Mouse (Mus musculus) kidney, embryonic 16.5 days (tissue): ENCODE results near the gene Zfhx3. TPM values are rescaled to one million over a fixed set of nuclear protein-coding genes. Genes with fewer than 3 reads are reported as not detected.

ENCODE experiments used
- ATAC-seq: fragments of 200-750 bp; cut with Nextera tagmentation; 2 replicates; pipeline ENCODE4 v1.8.0; 2017; ENCODE audit warnings: moderate TSS enrichment; ENCODE audit not compliant: low FRiP score, low TSS enrichment
- H3K27ac ChIP-seq: fragments of 300-500 bp; sonication (generic); 2 replicates; pipeline ENCODE4 v1.5.1; 2014; ENCODE audit warnings: low read length
- H3K27me3 ChIP-seq: fragments of 300-500 bp; sonication (generic); 2 replicates; pipeline ENCODE4 v1.6.1; 2014; ENCODE audit warnings: low read length, control low read depth, mixed read lengths; ENCODE audit not compliant: insufficient read depth
- H3K36me3 ChIP-seq: fragments of 300-500 bp; sonication (generic); 2 replicates; pipeline ENCODE4 v1.6.1; 2014; ENCODE audit warnings: low read length, control low read depth, mixed read lengths; ENCODE audit not compliant: insufficient read depth
- H3K4me1 ChIP-seq: fragments of 300-500 bp; sonication (generic); 2 replicates; pipeline ENCODE4 v1.6.1; 2014; ENCODE audit warnings: low read length, control low read depth, mixed read lengths; ENCODE audit not compliant: insufficient read depth
- H3K4me2 ChIP-seq: fragments of 300-500 bp; sonication (generic); replicated peaks from 2 replicates; pipeline ENCODE4 v1.6.1; 2014; ENCODE audit warnings: low read depth, low read length
- H3K4me3 ChIP-seq: fragments of 300-500 bp; sonication (generic); 2 replicates; pipeline ENCODE4 v1.5.1; 2014; ENCODE audit warnings: mild to moderate bottlenecking, low read length
- H3K9ac ChIP-seq: fragments of 300-500 bp; sonication (generic); replicated peaks from 2 replicates; pipeline ENCODE4 v1.6.1; 2014; ENCODE audit warnings: low read length
- H3K9me3 ChIP-seq: fragments of 300-500 bp; sonication (generic); 2 replicates; pipeline ENCODE4 v1.6.1; 2016; ENCODE audit warnings: low read length, control low read depth
- WGBS: fragments of 180-500 bp; shearing (Covaris S2); extraction: QIAGEN DNeasy Blood & Tissue Kit; methylation state at CpG from one replicate; pipeline ENCODE4 v1.1.7; 2014; 5-methylcytosine and 5-hydroxymethylcytosine counted together
- polyA plus RNA-seq: library from polyadenylated mRNA; unstranded; fragments of >200 nt; fragmentation: Nextera tagmentation; extraction: Ambion mirVana; gene quantifications from 2 replicates; pipeline ENCODE4 v1.2.1, GENCODE M21; 2015

Zfhx3 gene
- polyA plus RNA-seq, 1 experiment from 2014 or later, result 6.6 TPM

- H3K4me2 ChIP-seq, result no peak overlapping the region
- no peak overlapping the region for H3K27ac ChIP-seq
- no peak for ATAC-seq
- H3K9ac ChIP-seq, result no peak overlapping the region
- no peak overlapping the region for H3K4me3 ChIP-seq
- no peaks in the 10 kb centered on the region; the same call in 1 of the 2 replicates for H3K9me3 ChIP-seq
- no peaks in the 10 kb centered on the region for H3K27me3 ChIP-seq
- no peaks in the 10 kb centered on the region for H3K36me3 ChIP-seq
- H3K4me1 ChIP-seq, result no peaks in the 10 kb centered on the region
- 60% methylated on average over 9 of the region's 9 CpGs for WGBS
These were observed 641.6 kb downstream of the Zfhx3 start for GRCm38 (mm10) chr8:108583867-108584661.

- WGBS, result 79% methylated on average over 4 of the region's 4 CpGs
- H3K36me3 ChIP-seq, result no peaks in the 10 kb centered on the region
- no peak overlapping the region for H3K27ac ChIP-seq
- H3K9ac ChIP-seq, result no peak overlapping the region
- no peak overlapping the region for H3K4me2 ChIP-seq
- H3K4me3 ChIP-seq, result no peak overlapping the region
- no peaks in the 10 kb centered on the region for H3K27me3 ChIP-seq
- no peaks in the 10 kb centered on the region; the same call in 1 of the 2 replicates for H3K9me3 ChIP-seq
- H3K4me1 ChIP-seq, result no peaks in the 10 kb centered on the region
- no peak for ATAC-seq
These were observed 642.2 kb downstream of the Zfhx3 start for GRCm38 (mm10) chr8:108584662-108584978.

DNA sequence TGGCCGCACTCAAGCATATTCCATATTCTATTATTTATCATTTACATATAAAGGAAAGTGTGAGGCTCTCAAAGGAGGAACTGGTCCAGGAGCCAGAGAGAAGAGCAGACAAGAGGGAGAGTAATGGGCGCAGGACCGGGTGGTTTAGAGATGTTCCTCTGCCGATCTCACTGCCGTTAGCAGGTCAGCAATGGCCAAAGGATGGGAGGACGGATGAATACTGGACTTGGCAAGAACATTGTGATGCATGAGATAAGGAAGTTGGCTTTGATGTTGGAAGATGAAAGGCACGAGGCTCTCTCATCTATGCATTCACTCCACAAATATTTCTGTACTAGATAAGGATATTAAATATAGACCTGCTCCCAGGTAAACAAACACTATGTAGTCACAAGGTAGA, 648.6 kb downstream of the Zfhx3 start:
- Histone ChIP-seq H3K4me3 (no peak overlapping the region), H3K4me2 (no peak overlapping the region), H3K9ac (no peak overlapping the region), H3K4me1 (peaks cover 26% of the 10 kb centered on the region), H3K27me3 (no peaks in the 10 kb centered on the region), H3K9me3 (no peaks in the 10 kb centered on the region; the same call in 1 of the 2 replicates), H3K27ac (no peak overlapping the region), H3K36me3 (no peaks in the 10 kb centered on the region)
- no peak for ATAC-seq
- 79% methylated on average over 7 of the region's 7 CpGs for WGBS

DNA sequence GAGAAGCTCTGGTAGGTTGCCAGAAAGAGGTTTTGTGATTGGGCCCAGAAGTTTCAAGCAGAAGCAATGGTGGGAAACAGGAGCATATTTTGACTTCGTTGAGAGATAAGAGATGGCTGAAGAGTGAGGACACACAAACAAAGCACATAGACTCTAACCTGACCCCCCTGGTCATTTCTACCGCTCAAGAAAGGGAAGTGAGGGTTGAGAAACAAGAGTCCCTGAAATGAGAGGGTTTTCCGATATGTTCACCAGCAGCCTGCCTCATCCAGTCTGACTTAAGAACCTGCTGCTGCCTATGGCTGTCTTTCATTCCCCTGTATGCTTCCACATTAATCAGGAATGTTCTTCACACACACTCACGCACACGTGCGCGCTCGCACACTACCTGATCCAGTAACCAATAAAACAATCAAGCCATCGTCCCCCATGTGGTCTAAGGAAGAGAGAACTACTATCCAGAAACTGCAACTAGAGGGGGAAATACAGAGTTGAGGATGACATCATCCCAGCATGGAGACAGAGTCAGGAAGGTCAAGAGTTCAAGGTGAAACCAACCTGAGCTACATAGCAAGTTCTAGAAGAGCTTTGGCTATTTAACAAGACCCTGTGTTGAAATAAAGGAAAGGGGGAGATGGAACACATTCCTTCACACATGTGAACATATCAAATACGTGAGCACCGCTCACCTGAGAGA, 649.7 kb downstream of the Zfhx3 start:
- no peaks in the 10 kb centered on the region for H3K36me3 ChIP-seq
- no peaks in the 10 kb centered on the region for H3K27me3 ChIP-seq
- WGBS, result 91% methylated on average over 11 of the region's 11 CpGs
- peaks cover 26% of the 10 kb centered on the region for H3K4me1 ChIP-seq
- no peaks in the 10 kb centered on the region for H3K9me3 ChIP-seq
- H3K9ac ChIP-seq, result no peak overlapping the region
- H3K27ac ChIP-seq, result no peak overlapping the region
- H3K4me2 ChIP-seq, result no peak overlapping the region
- no peak for ATAC-seq
- H3K4me3 ChIP-seq, result no peak overlapping the region

DNA sequence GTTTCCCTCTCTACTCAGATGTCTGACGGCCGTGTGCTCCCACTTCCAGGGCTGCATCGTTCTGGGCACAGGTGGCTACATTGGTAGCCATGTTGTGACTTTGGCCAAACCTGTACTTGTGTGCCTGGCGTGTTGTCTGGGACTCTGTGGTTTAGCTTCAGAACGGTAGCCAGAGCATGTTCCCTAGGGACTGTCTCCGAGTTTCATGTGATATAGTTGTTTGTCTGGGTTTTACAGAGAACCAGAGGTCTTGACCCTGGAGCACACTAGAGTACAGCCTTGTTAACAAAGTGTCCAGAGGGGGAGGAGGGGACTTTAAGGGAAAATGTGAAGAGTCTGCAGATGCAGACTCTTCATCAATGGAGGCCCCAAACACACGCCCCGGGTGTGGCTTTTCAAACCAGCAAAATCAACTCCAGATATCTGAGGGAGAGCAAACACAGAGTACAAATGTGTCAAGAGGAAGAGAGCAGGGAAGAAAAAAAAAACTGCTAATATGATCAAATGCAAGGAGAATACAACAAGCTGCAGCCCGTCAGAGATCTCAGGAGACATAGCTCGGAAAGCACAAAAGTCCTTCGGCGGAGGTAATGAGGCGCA, 650.6 kb downstream of the Zfhx3 start:
- Histone ChIP-seq H3K4me1 (peaks cover 26% of the 10 kb centered on the region), H3K9ac (no peak overlapping the region), H3K27ac (peak overlapping the region; percentile 45; the same call in 1 of the 2 replicates), H3K4me3 (no peak overlapping the region), H3K27me3 (no peaks in the 10 kb centered on the region), H3K36me3 (no peaks in the 10 kb centered on the region), H3K9me3 (no peaks in the 10 kb centered on the region), H3K4me2 (no peak overlapping the region)
- ATAC-seq, result no peak
- WGBS, result 33% methylated on average over 13 of the region's 13 CpGs

DNA sequence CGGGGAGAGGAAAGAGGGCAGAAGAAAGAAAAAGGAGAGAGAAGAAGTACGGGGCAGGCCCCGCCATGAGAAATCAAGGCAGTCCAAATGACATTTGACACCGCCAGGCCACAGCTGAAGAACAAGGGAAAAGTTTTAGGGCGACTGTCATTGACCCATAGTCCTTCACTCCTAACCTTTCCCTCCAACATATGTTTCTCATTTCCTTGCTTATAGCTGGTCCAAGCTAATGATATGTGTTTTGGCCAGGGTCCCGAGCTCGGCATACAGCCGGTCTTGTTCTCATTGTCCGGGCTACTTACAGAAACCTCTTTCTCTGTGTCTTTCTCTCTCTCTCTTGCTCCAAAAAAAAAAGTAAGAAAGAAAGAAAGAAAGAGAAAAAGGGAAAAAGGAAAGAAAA, 651.4 kb downstream of the Zfhx3 start:
- no peaks in the 10 kb centered on the region for H3K27me3 ChIP-seq
- H3K4me1 ChIP-seq, result peaks cover 26% of the 10 kb centered on the region
- no peak overlapping the region for H3K9ac ChIP-seq
- peak overlapping the region; percentile 72; the same call in 1 of the 2 replicates for H3K27ac ChIP-seq
- H3K4me3 ChIP-seq, result no peak overlapping the region
- H3K4me2 ChIP-seq, result peak overlapping the region; percentile 11; the same call in 1 of the 2 replicates
- 23% methylated on average over 9 of the region's 9 CpGs for WGBS
- ATAC-seq, result peak; percentile 69; the same call in 1 of the 2 replicates
- H3K9me3 ChIP-seq, result no peaks in the 10 kb centered on the region
- H3K36me3 ChIP-seq, result no peaks in the 10 kb centered on the region

DNA sequence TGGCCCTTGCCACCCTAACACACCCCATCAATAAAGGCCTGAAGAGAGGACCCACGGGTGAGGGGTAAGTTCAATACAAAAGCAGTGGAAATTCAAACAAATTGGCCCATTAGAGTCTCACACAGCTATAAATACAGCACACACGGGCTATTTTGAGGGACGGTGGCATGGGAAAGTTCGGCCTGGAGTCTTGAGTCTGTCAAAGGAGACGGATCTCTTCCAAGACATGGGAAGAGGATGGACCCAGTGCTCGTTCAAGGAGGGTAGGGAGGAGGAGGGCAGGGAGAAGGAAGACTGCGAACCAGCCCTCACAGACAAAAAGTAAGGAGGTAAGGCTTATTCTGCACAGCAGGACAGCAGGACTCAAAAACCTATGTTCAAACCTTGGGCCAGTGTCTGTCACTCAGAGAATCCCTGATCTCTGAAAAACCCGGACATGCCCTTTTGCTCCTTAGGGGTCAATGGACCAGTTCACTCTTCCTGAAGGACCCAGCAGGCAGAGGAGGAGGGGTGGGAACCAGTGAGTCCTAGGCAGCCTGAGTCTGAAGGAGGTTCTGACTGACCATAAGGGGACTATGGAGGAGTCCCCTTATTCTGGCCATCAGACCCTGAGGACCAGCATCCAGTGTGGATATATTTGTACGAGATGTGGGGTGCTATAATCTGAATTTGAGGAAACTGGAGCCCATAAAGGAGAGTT, 652.1 kb downstream of the Zfhx3 start:
- no peak overlapping the region for H3K9ac ChIP-seq
- no peaks in the 10 kb centered on the region for H3K36me3 ChIP-seq
- H3K27ac ChIP-seq, result peak overlapping the region; percentile 72
- no peak for ATAC-seq
- no peaks in the 10 kb centered on the region for H3K27me3 ChIP-seq
- H3K4me1 ChIP-seq, result peaks cover 31% of the 10 kb centered on the region
- H3K4me3 ChIP-seq, result no peak overlapping the region
- 46% methylated on average over 9 of the region's 9 CpGs for WGBS
- H3K4me2 ChIP-seq, result peak overlapping the region; percentile 11; the same call in 1 of the 2 replicates
- H3K9me3 ChIP-seq, result no peaks in the 10 kb centered on the region

DNA sequence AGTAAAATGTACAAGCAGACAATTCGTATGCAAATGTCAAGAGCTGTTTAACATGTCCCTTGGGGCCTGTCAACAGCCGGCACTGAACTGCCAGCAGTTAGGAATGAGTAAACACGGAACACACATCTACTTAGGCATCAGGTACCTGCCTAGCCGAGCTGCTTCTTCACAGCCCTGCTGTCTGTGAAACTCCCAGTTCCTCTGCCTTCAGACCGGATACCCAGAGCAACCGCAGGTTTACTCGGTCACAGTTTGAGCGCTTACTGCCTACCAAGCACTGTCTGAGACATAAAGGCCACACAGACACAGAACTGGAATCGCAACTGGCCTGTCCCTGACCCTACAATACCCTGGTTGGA, 652.6 kb downstream of the Zfhx3 start:
- no peaks in the 10 kb centered on the region for H3K36me3 ChIP-seq
- no peak overlapping the region for H3K4me2 ChIP-seq
- no peaks in the 10 kb centered on the region for H3K9me3 ChIP-seq
- H3K4me3 ChIP-seq, result no peak overlapping the region
- H3K9ac ChIP-seq, result no peak overlapping the region
- H3K4me1 ChIP-seq, result peaks cover 31% of the 10 kb centered on the region
- 53% methylated on average over 9 of the region's 9 CpGs for whole genome bisulfite sequencing
- no peak for ATAC-seq
- no peaks in the 10 kb centered on the region for H3K27me3 ChIP-seq
- peak overlapping the region; percentile 72; the same call in 1 of the 2 replicates for H3K27ac ChIP-seq

GRCm38 (mm10) chr8:108595721-108596495, 653.5 kb downstream of the Zfhx3 start:
- H3K4me1 ChIP-seq, result peaks cover 31% of the 10 kb centered on the region
- no peaks in the 10 kb centered on the region for H3K27me3 ChIP-seq
- H3K4me3 ChIP-seq, result no peak overlapping the region
- 63% methylated on average over 19 of the region's 19 CpGs for WGBS
- no peaks in the 10 kb centered on the region for H3K9me3 ChIP-seq
- H3K9ac ChIP-seq, result no peak overlapping the region
- 0 out of 2 replicates have a peak, but pooled peaks have one; percentile 36 for ATAC-seq
- no peak overlapping the region for H3K4me2 ChIP-seq
- H3K36me3 ChIP-seq, result no peaks in the 10 kb centered on the region
- H3K27ac ChIP-seq, result peak overlapping the region; percentile 37; the same call in 1 of the 2 replicates
